Comparison of ENCODE assay signal across 8 mouse cellular contexts in the genomic region with DNA sequence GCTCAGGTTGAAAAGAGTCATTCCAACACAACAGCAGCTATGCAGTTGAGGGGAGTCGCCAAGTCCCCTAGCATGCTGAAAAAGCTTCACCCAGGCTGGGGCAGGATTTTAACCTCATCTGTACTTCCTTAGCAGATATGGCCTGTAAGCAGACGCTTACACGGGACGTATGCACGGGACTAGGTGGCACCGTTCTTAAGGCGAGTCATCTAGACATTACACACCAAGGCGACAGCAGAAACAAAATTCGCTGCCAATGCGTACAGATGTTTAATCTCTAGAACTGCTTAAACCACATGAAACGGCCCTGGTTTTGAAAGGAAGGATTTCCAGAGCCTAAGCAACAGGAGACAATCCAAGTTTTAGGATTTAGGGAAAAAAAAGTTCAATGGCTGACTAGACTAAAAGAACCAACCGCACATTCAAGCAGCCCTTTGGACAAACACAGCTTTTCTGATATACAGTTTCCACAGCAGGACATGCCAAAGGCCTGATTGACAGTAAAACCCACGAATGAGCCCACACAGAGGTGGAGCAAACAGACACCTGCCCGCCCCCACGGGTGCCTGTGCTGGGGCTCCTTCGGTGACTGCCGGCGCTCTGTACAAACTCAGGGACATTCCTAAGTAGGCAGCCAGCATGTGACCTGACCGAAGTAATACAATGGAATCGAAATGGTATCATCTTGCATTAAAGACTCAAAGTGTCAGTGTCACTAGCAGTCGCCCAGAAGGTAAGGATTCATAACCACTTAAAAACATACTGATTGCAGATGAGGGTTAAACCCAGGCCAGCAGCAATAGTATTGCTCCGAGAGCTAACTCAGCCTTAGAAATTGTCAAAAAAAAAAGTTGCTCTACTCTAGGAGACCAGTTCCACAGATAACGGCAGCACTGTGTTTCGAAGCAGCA. TPM values are rescaled to one million over a fixed set of nuclear protein-coding genes. Genes with fewer than 3 reads are reported as not detected.
DNase-seq lines count a peak whose midpoint lies in the region; ATAC-seq and TF ChIP-seq lines count a peak whose summit lies in the region.

No protein-coding gene starts in this region.

- WGBS in intestine, postnatal 0 days, result 6% methylated on average over 24 of the region's 24 CpGs
- WGBS in limb, embryonic 13.5 days, result 10% methylated on average over 24 of the region's 24 CpGs
- WGBS in midbrain, embryonic 13.5 days, result 10% methylated on average over 24 of the region's 24 CpGs
- WGBS in spleen, adult 2 months, result 13% methylated on average over 24 of the region's 24 CpGs

- peak; percentile 33; the same call in 1 of the 2 replicates for ATAC-seq in intestine, postnatal 0 days
- ATAC-seq in limb, embryonic 13.5 days (ENCODE audit: low FRiP score, low read depth), result peak; percentile 53; the same call in 1 of the 2 replicates
- ATAC-seq in midbrain, embryonic 13.5 days, result peak; percentile 25; the same call in 1 of the 2 replicates

- H3K27ac ChIP-seq in intestine, postnatal 0 days (ENCODE audit: low read depth, low read length), result 0 out of 2 replicates have a peak overlapping the region, but pooled peaks have one; percentile 24
- peak overlapping the region; percentile 80; the same call in 1 of the 2 replicates for H3K27ac ChIP-seq in limb, embryonic 13.5 days
- no peak overlapping the region for H3K27ac ChIP-seq in midbrain, embryonic 13.5 days
- peak overlapping the region; percentile 59 for H3K27ac ChIP-seq in spleen, adult 2 months (ENCODE audit: insufficient read depth, low read length)

- peak; percentile 75 for DNase-seq in ovary, adult 18-20 months (ENCODE audit: low spot score)
- DNase-seq in ovary, postnatal 10 days (ENCODE audit: low spot score), result no peak
- peak; percentile 80 for DNase-seq in embryo, embryonic 10.5 days (ENCODE audit: low spot score)
- DNase-seq in heart, adult 11 months, result peak; percentile 99
- DNase-seq in spleen, adult 2 months (ENCODE audit: low read depth in 1 of 2, low spot score in 2 of 2), result peak; percentile 82 to 83

- H3K9ac ChIP-seq in intestine, postnatal 0 days (ENCODE audit: low read depth, low read length), result peak overlapping the region; percentile 85
- H3K9ac ChIP-seq in limb, embryonic 13.5 days, result peak overlapping the region; percentile 96
- peak overlapping the region; percentile 90 for H3K9ac ChIP-seq in midbrain, embryonic 13.5 days (replicated peaks)

- no peak for TF ChIP-seq CTCF in intestine, postnatal 0 days (IDR thresholded peaks at IDR 0.05; ENCODE audit: low read depth)
- no peak for TF ChIP-seq CTCF in spleen, adult 2 months (IDR thresholded peaks at IDR 0.05; ENCODE audit: extremely low read depth, insufficient read depth, insufficient read length, insufficient replicate concordance)

- H3K36me3 ChIP-seq in intestine, postnatal 0 days (ENCODE audit: control insufficient read depth, insufficient read depth), result peaks cover 3% of the 10 kb centered on the region; the same call in 1 of the 2 replicates
- peaks cover 21% of the 10 kb centered on the region for H3K36me3 ChIP-seq in limb, embryonic 13.5 days
- no peaks in the 10 kb centered on the region for H3K36me3 ChIP-seq in midbrain, embryonic 13.5 days
- peaks cover 1% of the 10 kb centered on the region; the same call in 1 of the 2 replicates for H3K36me3 ChIP-seq in spleen, adult 2 months (ENCODE audit: control insufficient read depth, insufficient read depth, low read length)

- no peak for TF ChIP-seq POLR2A in spleen, adult 2 months (IDR thresholded peaks at IDR 0.05; ENCODE audit: low read depth, low read length)

- H3K9me3 ChIP-seq in intestine, postnatal 0 days (ENCODE audit: control insufficient read depth), result no peaks in the 10 kb centered on the region
- no peaks in the 10 kb centered on the region for H3K9me3 ChIP-seq in limb, embryonic 13.5 days
- no peaks in the 10 kb centered on the region for H3K9me3 ChIP-seq in midbrain, embryonic 13.5 days

- H3K4me2 ChIP-seq in intestine, postnatal 0 days (replicated peaks; ENCODE audit: low read depth), result peak overlapping the region; percentile 75
- H3K4me2 ChIP-seq in limb, embryonic 13.5 days (replicated peaks), result peak overlapping the region; percentile 97
- peak overlapping the region; percentile 89 for H3K4me2 ChIP-seq in midbrain, embryonic 13.5 days (replicated peaks)

- peaks cover 10% of the 10 kb centered on the region for H3K4me1 ChIP-seq in intestine, postnatal 0 days (replicated peaks; ENCODE audit: control insufficient read depth, insufficient read depth, low read length)
- peaks cover 71% of the 10 kb centered on the region for H3K4me1 ChIP-seq in limb, embryonic 13.5 days
- H3K4me1 ChIP-seq in midbrain, embryonic 13.5 days (replicated peaks), result peaks cover 72% of the 10 kb centered on the region
- peaks cover 13% of the 10 kb centered on the region for H3K4me1 ChIP-seq in spleen, adult 2 months (ENCODE audit: control insufficient read depth, insufficient read depth, insufficient read length)

- peak overlapping the region; percentile 74 for H3K4me3 ChIP-seq in intestine, postnatal 0 days (ENCODE audit: low read depth, low read length)
- peak overlapping the region; percentile 88 for H3K4me3 ChIP-seq in limb, embryonic 13.5 days
- peak overlapping the region; percentile 86 for H3K4me3 ChIP-seq in midbrain, embryonic 13.5 days (replicated peaks)
- H3K4me3 ChIP-seq in spleen, adult 2 months (ENCODE audit: extremely low read depth, insufficient read depth, insufficient read length), result peak overlapping the region; percentile 90

- H3K27me3 ChIP-seq in intestine, postnatal 0 days (replicated peaks; ENCODE audit: control insufficient read depth, insufficient read depth, low read length), result no peaks in the 10 kb centered on the region
- no peaks in the 10 kb centered on the region for H3K27me3 ChIP-seq in limb, embryonic 13.5 days
- no peaks in the 10 kb centered on the region for H3K27me3 ChIP-seq in midbrain, embryonic 13.5 days
- H3K27me3 ChIP-seq in spleen, adult 2 months (ENCODE audit: control insufficient read depth, insufficient read depth, low read length), result no peaks in the 10 kb centered on the region

RNA-seq across cellular contexts. Expression of gene Snx18, which starts 3.5 kb away (rescaled TPM):
- polyA plus RNA-seq in intestine, postnatal 0 days (2015; fragmentation: Nextera tagmentation; extraction: Ambion mirVana), result 13.2 and 13.7 TPM in 2 replicates
- 23.2 and 23.5 TPM in 2 replicates for polyA plus RNA-seq in limb, embryonic 13.5 days (2015; fragmentation: Nextera tagmentation; extraction: Ambion mirVana)
- polyA plus RNA-seq in midbrain, embryonic 13.5 days (2015; fragmentation: Nextera tagmentation; extraction: Ambion mirVana), result 8.0 and 8.6 TPM in 2 replicates
- 13.7 and 17.7 TPM in 2 replicates for polyA plus RNA-seq in spleen, adult 2 months (2012; rRNA removed)

RNA-seq across cellular contexts. Expression of gene Hspb3, which starts 48.6 kb away (rescaled TPM):
- 0.25 TPM in 1 of 2 replicates, not detected in the other for polyA plus RNA-seq in intestine, postnatal 0 days (2015; fragmentation: Nextera tagmentation; extraction: Ambion mirVana)
- polyA plus RNA-seq in limb, embryonic 13.5 days (2015; fragmentation: Nextera tagmentation; extraction: Ambion mirVana), result 10.9 TPM in 2 replicates
- 0.28 TPM in 1 of 2 replicates, not detected in the other for polyA plus RNA-seq in midbrain, embryonic 13.5 days (2015; fragmentation: Nextera tagmentation; extraction: Ambion mirVana)
- not detected in 2 replicates for polyA plus RNA-seq in spleen, adult 2 months (2012; rRNA removed)
